Mouse (Mus musculus) limb, embryonic 12.5 days (tissue): ENCODE measurements around the gene Fgf15. TPM values are rescaled to one million over a fixed set of nuclear protein-coding genes. Genes with fewer than 3 reads are reported as not detected.
A peak's percentile ranks its signal among the peaks of the same experiment; 100 is the strongest.

Source experiments
- ATAC-seq: fragments of 200-750 bp; cut with Nextera tagmentation; 2 replicates; pipeline ENCODE4 v1.8.0; 2017; ENCODE audit warnings: low read depth, moderate TSS enrichment; ENCODE audit not compliant: insufficient number of reproducible peaks, insufficient read depth, low FRiP score, low TSS enrichment
- H3K27ac ChIP-seq: fragments of 300-500 bp; sonication (generic); 2 replicates; pipeline ENCODE4 v1.5.1; 2016; ENCODE audit warnings: mild to moderate bottlenecking, moderate library complexity
- H3K27me3 ChIP-seq: fragments of 300-500 bp; sonication (generic); 2 replicates; pipeline ENCODE4 v1.6.1; 2016; ENCODE audit warnings: mild to moderate bottlenecking, moderate library complexity
- H3K36me3 ChIP-seq: fragments of 300-500 bp; sonication (generic); 2 replicates; pipeline ENCODE4 v1.6.1; 2016; ENCODE audit warnings: mild to moderate bottlenecking, moderate library complexity
- H3K4me1 ChIP-seq: fragments of 300-500 bp; sonication (generic); replicated peaks from 2 replicates; pipeline ENCODE4 v1.6.1; 2016
- H3K4me2 ChIP-seq: fragments of 300-500 bp; sonication (generic); 2 replicates; pipeline ENCODE4 v1.6.1; 2016; ENCODE audit warnings: mild to moderate bottlenecking, moderate library complexity
- H3K4me3 ChIP-seq: fragments of 300-500 bp; sonication (generic); replicated peaks from 2 replicates; pipeline ENCODE4 v1.5.1; 2016; ENCODE audit warnings: mild to moderate bottlenecking
- H3K9ac ChIP-seq: fragments of 300-500 bp; sonication (generic); replicated peaks from 2 replicates; pipeline ENCODE4 v1.6.1; 2016; ENCODE audit warnings: mild to moderate bottlenecking, moderate library complexity
- H3K9me3 ChIP-seq: fragments of 300-500 bp; sonication (generic); 2 replicates; pipeline ENCODE4 v1.6.1; 2016; ENCODE audit warnings: mild to moderate bottlenecking, moderate library complexity
- WGBS: fragments of 180-500 bp; shearing (Covaris S2); methylation state at CpG from one replicate; pipeline ENCODE4 v1.1.7; 2016; 5-methylcytosine and 5-hydroxymethylcytosine counted together
- polyA plus RNA-seq: library from polyadenylated mRNA; unstranded; fragments of >200 nt; fragmentation: Nextera tagmentation; extraction: Ambion mirVana; gene quantifications from 2 replicates; pipeline ENCODE4 v1.2.1, GENCODE M21; 2016

The Fgf15 gene
- polyA plus RNA-seq, 1 experiment from 2014 or later, result 0.76 TPM

DNA sequence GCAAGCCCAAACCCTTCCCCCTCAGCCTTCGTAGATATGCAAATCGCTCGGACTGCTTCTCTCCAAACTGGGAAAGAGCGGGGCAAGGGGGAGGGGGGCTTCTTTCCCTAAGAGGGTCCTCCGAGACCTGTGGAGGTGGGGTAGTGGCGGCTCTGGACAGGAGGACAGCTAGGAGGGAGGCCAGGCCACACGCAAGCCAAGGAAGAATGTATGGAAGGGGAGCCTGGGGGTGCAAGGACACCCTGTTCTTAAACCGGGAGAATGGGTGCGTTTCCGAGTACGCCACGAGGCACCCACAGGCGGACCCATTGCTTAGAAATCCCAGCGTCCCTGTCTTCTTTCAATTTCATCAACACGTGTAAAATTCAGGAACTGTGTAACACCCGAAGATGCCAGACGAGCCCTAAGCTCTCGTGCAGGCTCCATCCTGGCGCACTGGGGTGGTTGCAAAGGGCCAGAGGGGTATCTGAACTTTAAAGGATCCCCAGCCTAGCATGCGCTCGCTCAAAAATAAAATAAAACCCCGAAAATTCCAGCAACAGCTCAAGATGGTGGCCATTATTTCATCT is 43.8 kb downstream of the Fgf15 start:
- WGBS, result 1% methylated on average over 22 of the region's 22 CpGs
- H3K4me1 ChIP-seq, result peaks cover 47% of the 10 kb centered on the region
- ATAC-seq, result 0 out of 2 replicates have a peak, but pooled peaks have one; percentile 15

GRCm38 (mm10) chr7:144940585-144940984 is 44.3 kb downstream of the Fgf15 start:
- H3K4me1 ChIP-seq, result peaks cover 45% of the 10 kb centered on the region
- peak overlapping the region; percentile 89 for H3K9ac ChIP-seq
- H3K4me2 ChIP-seq, result peak overlapping the region; percentile 91
- no peaks in the 10 kb centered on the region for H3K27me3 ChIP-seq
- H3K36me3 ChIP-seq, result peaks cover 17% of the 10 kb centered on the region
- H3K4me3 ChIP-seq, result peak overlapping the region; percentile 78
- no peaks in the 10 kb centered on the region for H3K9me3 ChIP-seq
- peak overlapping the region; percentile 97 for H3K27ac ChIP-seq
- no peak for ATAC-seq
- WGBS, result under 1% methylated on average over 11 of the region's 11 CpGs

More for the DNA sequence above, 43.8 kb downstream of the Fgf15 start:
- H3K4me2 ChIP-seq, result peak overlapping the region; percentile 91
- H3K27ac ChIP-seq, result peak overlapping the region; percentile 97
- H3K36me3 ChIP-seq, result peaks cover 22% of the 10 kb centered on the region
- peak overlapping the region; percentile 89 for H3K9ac ChIP-seq
- no peaks in the 10 kb centered on the region for H3K9me3 ChIP-seq
- H3K27me3 ChIP-seq, result no peaks in the 10 kb centered on the region
- peak overlapping the region; percentile 78 for H3K4me3 ChIP-seq

GRCm38 (mm10) chr7:144941242-144941831 is 45.0 kb downstream of the Fgf15 start:
- ATAC-seq, result peak; percentile 82
- H3K9ac ChIP-seq, result peak overlapping the region; percentile 89
- peak overlapping the region; percentile 78 for H3K4me3 ChIP-seq
- H3K36me3 ChIP-seq, result peaks cover 10% of the 10 kb centered on the region
- no peaks in the 10 kb centered on the region for H3K9me3 ChIP-seq
- peaks cover 40% of the 10 kb centered on the region for H3K4me1 ChIP-seq
- H3K27ac ChIP-seq, result peak overlapping the region; percentile 97
- H3K27me3 ChIP-seq, result no peaks in the 10 kb centered on the region
- peak overlapping the region; percentile 91 for H3K4me2 ChIP-seq
- 0% methylated on average over 39 of the region's 39 CpGs for WGBS

- Histone ChIP-seq H3K4me1 (peaks cover 32% of the 10 kb centered on the region), H3K4me3 (peak overlapping the region; percentile 78), H3K4me2 (peak overlapping the region; percentile 91), H3K27ac (peak overlapping the region; percentile 97), H3K9ac (peak overlapping the region; percentile 57; the same call in 1 of the 2 replicates), H3K27me3 (no peaks in the 10 kb centered on the region), H3K36me3 (peaks cover under 1% of the 10 kb centered on the region), H3K9me3 (no peaks in the 10 kb centered on the region)
- WGBS, result under 1% methylated on average over 35 of the region's 35 CpGs
- no peak; the same call in 1 of the 2 replicates for ATAC-seq
Measured at GRCm38 (mm10) chr7:144942071-144942743, 45.9 kb downstream of the Fgf15 start.

DNA sequence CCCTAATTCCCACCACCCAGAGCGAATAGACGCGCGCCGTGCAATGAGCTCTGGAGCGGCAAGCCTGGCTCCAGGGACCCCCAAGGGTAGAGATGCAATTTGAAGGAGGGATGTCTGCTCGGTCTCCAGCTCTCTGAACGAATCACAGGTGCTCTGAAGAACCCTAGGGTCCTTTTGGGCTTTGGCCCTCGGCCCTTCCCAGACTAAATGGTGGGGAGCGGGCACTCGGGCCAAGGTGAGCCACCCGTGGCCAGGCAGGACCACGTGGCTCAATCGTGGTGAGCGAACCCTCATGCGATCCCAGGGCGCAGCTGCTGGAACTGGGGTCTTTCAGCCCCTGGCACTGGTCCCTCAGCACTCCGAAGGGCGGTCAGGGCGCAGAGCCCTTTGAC is 46.4 kb downstream of the Fgf15 start:
- Histone ChIP-seq H3K36me3 (no peaks in the 10 kb centered on the region), H3K4me3 (peak overlapping the region; percentile 78), H3K27me3 (no peaks in the 10 kb centered on the region), H3K4me2 (peak overlapping the region; percentile 91), H3K4me1 (peaks cover 30% of the 10 kb centered on the region), H3K9ac (peak overlapping the region; percentile 57), H3K9me3 (no peaks in the 10 kb centered on the region), H3K27ac (peak overlapping the region; percentile 97)
- ATAC-seq, result no peak
- under 1% methylated on average over 20 of the region's 20 CpGs for WGBS

GRCm38 (mm10) chr7:144943254-144943653 is 46.9 kb downstream of the Fgf15 start:
- Histone ChIP-seq H3K9me3 (no peaks in the 10 kb centered on the region), H3K4me3 (peak overlapping the region; percentile 78), H3K36me3 (no peaks in the 10 kb centered on the region), H3K4me1 (peaks cover 30% of the 10 kb centered on the region), H3K9ac (peak overlapping the region; percentile 57), H3K4me2 (peak overlapping the region; percentile 91), H3K27ac (peak overlapping the region; percentile 97), H3K27me3 (no peaks in the 10 kb centered on the region; the same call in 1 of the 2 replicates)
- ATAC-seq, result no peak
- WGBS, result under 1% methylated on average over 45 of the region's 45 CpGs

Other genes starting within 250 kb of the Fgf15 start
- 1.7 and 1.8 TPM in 2 replicates for gene Ano1, start 144.6 kb upstream of the Fgf15 start, polyA plus RNA-seq
- gene Fgf3, start 58.4 kb upstream of the Fgf15 start, polyA plus RNA-seq, result not detected in 2 replicates
- gene Fgf4, start 49.2 kb upstream of the Fgf15 start, polyA plus RNA-seq, result 0.49 TPM in 2 replicates
- gene LTO1, start 18.6 kb downstream of the Fgf15 start, polyA plus RNA-seq, result 26.1 and 27.9 TPM in 2 replicates
- 165 and 178 TPM in 2 replicates for gene Ccnd1, start 43.4 kb downstream of the Fgf15 start, polyA plus RNA-seq